Mouse (Mus musculus) mature B cell (primary cell): ENCODE results near the gene Ranbp1.
"Not testable (repeated sequence)": the region's sequence is repeated elsewhere in the genome, so short reads cannot be mapped to it uniquely, and the experiment has no call there.

Source experiments
- in situ Hi-C: fragments of 300-500 bp; cut with MboI; formaldehyde crosslinking; loops from 2 replicates; pipeline ENCODE4 v1.14.3; 2019

The Ranbp1 gene

DNA sequence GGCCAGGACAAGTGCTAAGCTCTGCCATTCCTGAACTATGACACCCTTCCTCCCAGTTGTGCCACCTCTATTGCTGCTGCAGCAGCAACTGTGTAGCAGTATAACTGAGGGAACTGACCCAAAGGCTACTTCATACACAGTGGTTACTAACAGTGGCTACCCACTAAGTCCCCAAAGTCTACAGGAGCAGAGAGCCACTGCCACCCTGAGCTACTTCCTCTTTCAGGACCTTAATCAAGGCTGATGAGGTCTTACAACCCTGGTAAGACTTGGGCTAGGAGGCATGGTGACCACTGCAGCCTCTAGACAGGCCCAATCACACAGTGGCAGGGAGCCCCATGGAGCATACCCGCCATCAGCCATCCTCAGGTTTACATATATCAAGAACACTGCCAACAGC, 46.5 kb downstream of the Ranbp1 start:
- in situ Hi-C loops, result no loop called here

DNA sequence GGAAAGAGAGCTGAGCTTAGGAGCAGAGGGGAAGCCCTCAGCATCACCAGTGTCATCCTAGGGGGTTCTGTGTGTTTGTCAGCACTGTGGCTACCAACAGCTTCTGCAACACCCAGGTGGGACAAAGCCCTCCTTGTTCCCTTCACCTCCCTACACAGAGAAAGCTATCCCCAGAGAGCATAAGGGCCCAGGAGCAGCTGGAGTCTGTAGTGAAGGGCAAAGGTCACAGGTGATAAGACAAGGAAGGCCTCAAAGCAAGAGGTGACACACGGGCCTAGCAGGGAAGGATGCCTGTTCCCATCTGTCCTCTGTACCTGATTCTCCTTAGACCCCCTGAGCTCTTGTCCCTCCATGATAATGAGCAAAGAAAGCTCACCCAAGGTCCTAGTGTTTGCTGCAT, 46.9 kb downstream of the Ranbp1 start:
- in situ Hi-C loops, result no loop called here

DNA sequence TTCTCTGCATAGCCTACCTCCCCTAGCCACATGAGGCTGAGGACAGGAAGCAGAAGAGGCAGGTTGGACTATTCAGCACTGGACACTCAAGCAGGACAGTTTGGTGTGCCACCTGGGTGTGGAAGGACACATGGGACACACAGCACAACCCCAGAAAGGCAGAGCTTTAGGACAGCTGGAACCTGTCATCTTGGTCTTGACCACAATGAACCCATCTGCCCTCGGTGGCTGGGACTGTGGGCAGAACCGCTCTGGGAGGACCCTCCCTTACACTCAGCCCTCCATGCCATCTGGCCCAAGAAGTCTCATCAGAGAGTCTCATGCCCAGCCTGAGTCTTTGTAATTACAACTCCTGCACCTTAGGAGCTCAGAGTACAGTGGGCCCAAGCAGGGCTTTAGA, 48.5 kb downstream of the Ranbp1 start:
- in situ Hi-C loops, result no loop called here

GRCm38 (mm10) chr16:18198365-18199098, 50.0 kb downstream of the Ranbp1 start:
- in situ Hi-C loops, result no loop called here

GRCm38 (mm10) chr16:18197881-18198280, 50.7 kb downstream of the Ranbp1 start:
- in situ Hi-C loops, result no loop called here

DNA sequence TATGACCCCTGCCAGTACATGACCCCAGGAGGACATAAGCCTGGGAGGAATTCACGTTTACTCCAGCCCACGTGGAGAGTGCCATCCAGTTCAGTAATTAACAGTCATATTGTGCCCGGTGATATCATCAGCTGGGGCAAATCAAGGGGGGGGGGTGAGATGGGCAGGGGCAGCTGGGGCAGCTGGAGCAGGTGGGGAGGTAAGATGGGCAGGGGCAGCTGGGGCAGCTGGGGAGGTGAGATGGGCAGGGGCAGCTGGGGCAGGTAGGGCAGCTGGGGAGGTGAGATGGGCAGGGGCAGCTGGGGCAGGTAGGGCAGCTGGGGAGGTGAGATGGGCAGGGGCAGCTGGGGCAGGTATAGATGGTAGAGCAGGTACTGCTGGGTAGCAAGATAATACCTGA, 53.0 kb downstream of the Ranbp1 start:
- in situ Hi-C loops, result not testable (repeated sequence)

- in situ Hi-C loops, result no loop called here
Measured at GRCm38 (mm10) chr16:18195068-18195467, 53.5 kb downstream of the Ranbp1 start.

- in situ Hi-C loops, result no loop called here
Measured at GRCm38 (mm10) chr16:18194208-18194985, 54.1 kb downstream of the Ranbp1 start.

DNA sequence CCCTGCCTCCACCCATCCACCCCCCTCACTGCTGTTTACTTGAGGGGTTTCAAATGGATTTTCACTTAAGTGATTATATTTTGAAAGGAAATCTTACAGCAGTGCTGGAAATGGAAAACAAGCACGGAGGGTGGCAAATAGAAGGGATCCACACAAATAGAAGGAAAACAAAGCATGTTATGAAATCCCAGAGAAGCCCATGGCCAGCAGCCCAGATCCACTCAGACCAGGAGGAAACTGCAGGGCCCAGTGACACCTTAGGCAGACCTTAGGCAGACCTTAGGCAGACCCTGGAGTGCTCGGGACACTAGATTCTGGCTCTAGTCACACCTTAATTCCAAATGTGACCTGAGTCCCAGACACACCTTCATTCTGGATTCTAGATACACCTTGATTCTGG, 57.5 kb downstream of the Ranbp1 start:
- in situ Hi-C loops, result no loop called here
